Mouse (Mus musculus): ENCODE results near the gene Nlrc4. TPM values are rescaled to one million over a fixed set of nuclear protein-coding genes. Genes with fewer than 3 reads are reported as not detected.
A peak's percentile ranks its signal among the peaks of the same experiment; 100 is the strongest.

Nlrc4 gene
- polyA plus RNA-seq, 1 experiment: 0.25 TPM

DNA sequence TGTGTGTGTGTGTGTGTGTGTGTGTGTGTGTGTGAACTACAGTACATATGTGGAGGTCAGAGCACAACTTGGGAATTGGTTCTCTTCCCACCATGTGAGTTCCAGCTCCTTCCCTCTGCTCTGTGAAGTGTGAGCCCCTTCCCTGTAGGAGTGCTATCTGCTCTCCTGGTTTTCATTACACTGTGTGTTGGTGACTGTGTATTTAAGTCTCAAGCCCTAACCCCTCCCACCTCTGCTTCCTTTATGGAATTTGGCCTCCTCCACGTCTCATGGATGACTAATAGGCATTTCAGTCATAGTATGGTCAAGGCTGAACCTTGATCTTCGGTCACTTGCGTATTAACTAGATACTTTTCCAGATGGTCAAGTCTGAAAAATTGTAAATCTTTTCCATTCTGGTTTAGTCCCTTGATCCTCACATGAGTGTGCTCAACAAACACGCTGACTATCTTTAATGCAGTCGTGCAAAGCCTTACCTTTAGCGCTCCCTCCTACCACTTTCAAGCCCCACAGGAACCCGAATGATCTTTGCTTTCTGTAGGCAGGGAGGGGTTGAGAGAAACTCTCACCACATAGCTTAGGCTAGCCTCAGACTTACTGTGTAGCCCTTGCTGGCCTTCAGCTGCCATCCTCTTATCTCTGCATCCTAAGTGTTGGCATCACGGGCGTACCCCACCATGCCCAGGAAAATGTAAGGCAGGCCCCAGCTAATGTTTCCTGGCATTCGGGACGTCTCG lies 56.3 kb downstream of the Nlrc4 start:
- Histone ChIP-seq H3K4me1 (ENCODE audit: control insufficient read depth, insufficient read depth, low read length) (no peaks in the 10 kb centered on the region), H3K4me3 (ENCODE audit: insufficient read depth, low read length) (no peak overlapping the region), H3K27ac (ENCODE audit: insufficient read depth, low read length) (no peak overlapping the region)
- TF ChIP-seq CTCF (IDR thresholded peaks at IDR 0.05; ENCODE audit: extremely low read depth, insufficient read depth, low read length) (no peak), POLR2A (IDR thresholded peaks at IDR 0.05; ENCODE audit: extremely low read depth, insufficient read depth, low read length) (no peak)

DNA sequence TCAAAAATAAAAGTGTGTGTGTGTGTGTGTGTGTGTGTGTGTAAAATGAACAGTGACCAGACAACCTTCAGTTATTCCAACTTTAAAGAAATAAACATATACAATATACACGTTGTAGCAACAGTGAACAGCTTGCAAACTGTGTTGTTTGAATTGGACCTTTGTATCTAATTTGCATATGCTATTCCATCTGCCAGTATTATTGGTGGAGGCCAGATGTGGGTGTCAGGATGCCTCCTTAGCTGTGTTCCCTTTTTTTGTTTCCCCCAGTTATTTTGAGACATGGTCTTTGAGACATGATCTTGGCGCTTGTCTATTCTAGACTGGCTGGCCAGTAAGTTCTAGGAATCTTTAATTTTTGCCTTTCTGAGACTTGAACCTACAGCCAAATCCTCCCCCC lies 61.8 kb downstream of the Nlrc4 start:
- Histone ChIP-seq H3K4me3 (ENCODE audit: insufficient read depth, low read length) (no peak overlapping the region), H3K4me1 (ENCODE audit: control insufficient read depth, insufficient read depth, low read length) (peaks cover 6% of the 10 kb centered on the region; the same call in 1 of the 2 replicates), H3K27ac (ENCODE audit: insufficient read depth, low read length) (no peak overlapping the region)
- TF ChIP-seq POLR2A (IDR thresholded peaks at IDR 0.05; ENCODE audit: extremely low read depth, insufficient read depth, low read length) (no peak), CTCF (IDR thresholded peaks at IDR 0.05; ENCODE audit: extremely low read depth, insufficient read depth, low read length) (no peak)

- Histone ChIP-seq H3K4me1 (ENCODE audit: control insufficient read depth, insufficient read depth, low read length) (peaks cover 6% of the 10 kb centered on the region; the same call in 1 of the 2 replicates), H3K27ac (ENCODE audit: insufficient read depth, low read length) (no peak overlapping the region), H3K4me3 (ENCODE audit: insufficient read depth, low read length) (peak overlapping the region; percentile 52; the same call in 1 of the 2 replicates)
- TF ChIP-seq CTCF (IDR thresholded peaks at IDR 0.05; ENCODE audit: extremely low read depth, insufficient read depth, low read length) (no peak), POLR2A (IDR thresholded peaks at IDR 0.05; ENCODE audit: extremely low read depth, insufficient read depth, low read length) (no peak)
Observed at GRCm38 (mm10) chr17:74396766-74397165, 62.2 kb downstream of the Nlrc4 start.

DNA sequence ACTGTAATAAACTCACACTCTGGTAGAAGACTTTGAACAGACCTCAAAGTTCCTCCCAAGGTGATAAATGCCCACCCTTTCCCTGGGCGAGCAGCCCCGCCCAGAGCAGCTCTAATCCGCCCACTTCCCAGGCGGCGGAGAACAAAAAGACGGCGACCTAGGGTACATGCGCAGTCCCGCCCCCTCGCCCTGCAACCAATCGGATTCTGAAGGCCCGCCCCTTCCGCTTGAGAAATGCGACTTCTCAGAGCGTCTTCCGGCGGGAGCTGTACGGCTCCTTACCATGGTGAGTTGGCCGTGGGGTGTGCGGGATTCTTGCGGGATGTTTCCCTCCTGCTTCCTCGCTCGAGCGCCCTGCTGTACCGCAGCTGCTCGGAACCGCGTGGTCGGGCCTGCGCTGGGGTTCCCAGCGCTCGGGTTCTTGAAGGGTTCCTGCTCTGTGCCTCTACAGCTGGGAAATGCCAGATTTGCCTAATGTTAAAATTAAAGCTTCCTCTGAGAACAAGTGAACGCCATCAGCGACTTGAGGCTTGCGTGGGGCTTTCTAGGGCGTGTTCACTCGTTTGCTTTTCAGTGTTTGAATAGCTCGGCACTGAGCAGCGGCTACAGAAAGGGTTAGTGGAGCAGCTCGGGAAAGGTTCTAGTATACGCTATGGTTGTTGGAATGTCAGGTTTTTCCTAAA lies 63.4 kb downstream of the Nlrc4 start, which contains the start of gene Slc30a6:
Slc30a6 (plus strand) TSS at position 226 of the 683 bp plus-strand sequence.
- TF ChIP-seq CTCF (IDR thresholded peaks at IDR 0.05; ENCODE audit: extremely low read depth, insufficient read depth, low read length) (no peak), POLR2A (IDR thresholded peaks at IDR 0.05; ENCODE audit: extremely low read depth, insufficient read depth, low read length) (peak; percentile 97)
- Histone ChIP-seq H3K4me1 (ENCODE audit: control insufficient read depth, insufficient read depth, low read length) (peaks cover 6% of the 10 kb centered on the region; the same call in 1 of the 2 replicates), H3K4me3 (ENCODE audit: insufficient read depth, low read length) (peak within 1 kb of the TSS; percentile 52), H3K27ac (ENCODE audit: insufficient read depth, low read length) (0 out of 2 replicates have a peak within 1 kb of the TSS, but pooled peaks have one; percentile 12)

GRCm38 (mm10) chr17:74394855-74395254 lies 64.1 kb downstream of the Nlrc4 start:
- TF ChIP-seq CTCF (IDR thresholded peaks at IDR 0.05; ENCODE audit: extremely low read depth, insufficient read depth, low read length) (no peak), POLR2A (IDR thresholded peaks at IDR 0.05; ENCODE audit: extremely low read depth, insufficient read depth, low read length) (no peak)
- H3K4me3 ChIP-seq (ENCODE audit: insufficient read depth, low read length): peak overlapping the region; percentile 52
- H3K27ac ChIP-seq (ENCODE audit: insufficient read depth, low read length): no peak overlapping the region
- peaks cover 6% of the 10 kb centered on the region; the same call in 1 of the 2 replicates for H3K4me1 ChIP-seq (ENCODE audit: control insufficient read depth, insufficient read depth, low read length)

- no peak overlapping the region for H3K27ac ChIP-seq (ENCODE audit: insufficient read depth, low read length)
- H3K4me3 ChIP-seq (ENCODE audit: insufficient read depth, low read length): no peak overlapping the region; the same call in 1 of the 2 replicates
- TF ChIP-seq POLR2A (IDR thresholded peaks at IDR 0.05; ENCODE audit: extremely low read depth, insufficient read depth, low read length) (no peak), CTCF (IDR thresholded peaks at IDR 0.05; ENCODE audit: extremely low read depth, insufficient read depth, low read length) (no peak)
- peaks cover 6% of the 10 kb centered on the region; the same call in 1 of the 2 replicates for H3K4me1 ChIP-seq (ENCODE audit: control insufficient read depth, insufficient read depth, low read length)
Observed at GRCm38 (mm10) chr17:74394381-74394780, 64.6 kb downstream of the Nlrc4 start.

DNA sequence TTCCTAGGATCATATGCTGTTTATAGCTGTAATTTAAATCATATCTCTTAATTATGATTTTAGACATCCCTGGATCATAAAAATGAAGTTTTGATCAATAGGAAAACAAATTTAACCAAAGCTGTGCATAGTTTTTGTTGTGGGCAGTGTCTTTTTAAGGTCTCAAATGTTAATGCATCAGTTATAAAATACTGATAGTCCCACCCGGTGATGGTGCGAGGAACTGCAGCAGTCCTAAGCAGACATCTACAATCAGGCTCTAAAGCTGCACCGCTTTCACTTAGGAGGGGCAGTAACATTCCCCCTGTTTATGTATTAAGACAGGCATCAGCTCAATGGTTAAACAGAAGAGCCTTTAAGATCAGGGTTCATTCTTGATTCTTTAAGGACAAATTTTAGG lies 69.1 kb downstream of the Nlrc4 start:
- no peak overlapping the region for H3K27ac ChIP-seq (ENCODE audit: insufficient read depth, low read length)
- TF ChIP-seq POLR2A (IDR thresholded peaks at IDR 0.05; ENCODE audit: extremely low read depth, insufficient read depth, low read length) (no peak), CTCF (IDR thresholded peaks at IDR 0.05; ENCODE audit: extremely low read depth, insufficient read depth, low read length) (no peak)
- no peak overlapping the region for H3K4me3 ChIP-seq (ENCODE audit: insufficient read depth, low read length)
- peaks cover under 1% of the 10 kb centered on the region; the same call in 1 of the 2 replicates for H3K4me1 ChIP-seq (ENCODE audit: control insufficient read depth, insufficient read depth, low read length)

GRCm38 (mm10) chr17:74386657-74387056 lies 72.3 kb downstream of the Nlrc4 start:
- TF ChIP-seq CTCF (IDR thresholded peaks at IDR 0.05; ENCODE audit: extremely low read depth, insufficient read depth, low read length) (no peak), POLR2A (IDR thresholded peaks at IDR 0.05; ENCODE audit: extremely low read depth, insufficient read depth, low read length) (no peak)
- Histone ChIP-seq H3K4me1 (ENCODE audit: control insufficient read depth, insufficient read depth, low read length) (no peaks in the 10 kb centered on the region), H3K27ac (ENCODE audit: insufficient read depth, low read length) (no peak overlapping the region), H3K4me3 (ENCODE audit: insufficient read depth, low read length) (no peak overlapping the region)

DNA sequence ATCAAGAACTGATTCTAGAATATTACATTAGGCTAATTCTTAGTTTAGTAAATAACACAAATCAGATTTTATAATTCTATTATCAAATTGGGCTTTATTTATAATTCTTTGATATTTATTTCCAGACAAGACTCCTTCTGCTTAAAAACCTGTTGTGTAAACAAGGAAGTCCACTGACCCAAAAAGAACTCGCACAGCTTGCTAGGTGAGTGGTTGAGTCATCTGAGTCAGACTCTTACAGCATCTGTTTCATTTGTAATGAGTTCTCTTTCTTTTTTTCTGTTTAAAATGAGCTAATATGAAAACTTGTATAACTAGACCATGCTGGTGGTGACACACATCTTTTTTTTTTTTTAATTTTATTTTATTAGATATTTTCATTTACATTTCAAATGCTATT lies 82.0 kb downstream of the Nlrc4 start:
- no peak overlapping the region for H3K4me3 ChIP-seq (ENCODE audit: insufficient read depth, low read length)
- H3K4me1 ChIP-seq (ENCODE audit: control insufficient read depth, insufficient read depth, low read length): no peaks in the 10 kb centered on the region
- TF ChIP-seq POLR2A (IDR thresholded peaks at IDR 0.05; ENCODE audit: extremely low read depth, insufficient read depth, low read length) (no peak), CTCF (IDR thresholded peaks at IDR 0.05; ENCODE audit: extremely low read depth, insufficient read depth, low read length) (no peak)

More for the DNA sequence above, 82.0 kb downstream of the Nlrc4 start:
- H3K27ac ChIP-seq (ENCODE audit: insufficient read depth, low read length): no peak overlapping the region

Other genes with a start within 250 kb of the Nlrc4 start
- gene Memo1, start 163.6 kb downstream of the Nlrc4 start, polyA plus RNA-seq (2012; rRNA removed): 46.5 and 47.7 TPM in 2 replicates
- 69.0 and 69.4 TPM in 2 replicates for gene Dpy30, start 135.2 kb downstream of the Nlrc4 start, polyA plus RNA-seq (2012; rRNA removed)
- gene Spast, start 120.2 kb downstream of the Nlrc4 start, polyA plus RNA-seq (2012; rRNA removed): 25.2 and 26.4 TPM in 2 replicates
- 23.6 and 25.1 TPM in 2 replicates for gene Slc30a6, start 63.5 kb downstream of the Nlrc4 start, polyA plus RNA-seq (2012; rRNA removed)
- 38.8 and 46.7 TPM in 2 replicates for gene Yipf4, start 30.4 kb upstream of the Nlrc4 start, polyA plus RNA-seq (2012; rRNA removed)
- 96.1 and 98.6 TPM in 2 replicates for gene Birc6, start 69.2 kb upstream of the Nlrc4 start, polyA plus RNA-seq (2012; rRNA removed)